ENCODE assay signal across 8 mouse cellular contexts in genomic region chr17:84074000-84074782, GRCm38 (mm10).
DNase-seq lines count a peak whose midpoint lies in the region; ATAC-seq and TF ChIP-seq lines count a peak whose summit lies in the region.

No protein-coding gene starts in this region.

- H3K4me1 ChIP-seq in forebrain, embryonic 10.5 days, result peaks cover 19% of the 10 kb centered on the region
- H3K4me1 ChIP-seq in forebrain, embryonic 15.5 days, result no peaks in the 10 kb centered on the region
- peaks cover 21% of the 10 kb centered on the region for H3K4me1 ChIP-seq in lung, embryonic 15.5 days
- H3K4me1 ChIP-seq in midbrain, embryonic 11.5 days (ENCODE audit: control insufficient read depth, insufficient read depth, low read length), result peaks cover 3% of the 10 kb centered on the region; the same call in 1 of the 2 replicates
- H3K4me1 ChIP-seq in forebrain, postnatal 0 days (ENCODE audit: insufficient read depth), result no peaks in the 10 kb centered on the region

- H3K27ac ChIP-seq in forebrain, embryonic 10.5 days, result 0 out of 2 replicates have a peak overlapping the region, but pooled peaks have one; percentile 44
- no peak overlapping the region for H3K27ac ChIP-seq in forebrain, embryonic 15.5 days (replicated peaks)
- peak overlapping the region; percentile 81 for H3K27ac ChIP-seq in lung, embryonic 15.5 days
- no peak overlapping the region for H3K27ac ChIP-seq in midbrain, embryonic 11.5 days (ENCODE audit: low read depth, low read length)
- no peak overlapping the region for H3K27ac ChIP-seq in forebrain, postnatal 0 days (ENCODE audit: low read depth, low read length)

- no peak for ATAC-seq in forebrain, embryonic 15.5 days (replicated peaks)
- peak; percentile 31 to 61; a peak in 2 of 4 replicates for ATAC-seq in hematopoietic stem cell, adult 5-6 weeks (replicated peaks in 1 of 2; ENCODE audit: insufficient read depth in 1 of 2, low FRiP score in 2 of 2, low TSS enrichment in 1 of 2, low read depth in 1 of 2, poor library complexity in 2 of 2, severe bottlenecking in 2 of 2)
- peak; percentile 62; the same call in 1 of the 2 replicates for ATAC-seq in lung, embryonic 15.5 days (ENCODE audit: borderline replicate concordance, extremely low read depth, low FRiP score, low TSS enrichment)
- no peak for ATAC-seq in midbrain, embryonic 11.5 days (ENCODE audit: low FRiP score)
- ATAC-seq in forebrain, postnatal 0 days, result no peak

- no peaks in the 10 kb centered on the region for H3K36me3 ChIP-seq in forebrain, embryonic 10.5 days (replicated peaks)
- H3K36me3 ChIP-seq in forebrain, embryonic 15.5 days, result no peaks in the 10 kb centered on the region
- no peaks in the 10 kb centered on the region for H3K36me3 ChIP-seq in lung, embryonic 15.5 days
- H3K36me3 ChIP-seq in midbrain, embryonic 11.5 days (ENCODE audit: control insufficient read depth, insufficient read depth, low read length), result no peaks in the 10 kb centered on the region
- H3K36me3 ChIP-seq in forebrain, postnatal 0 days (ENCODE audit: insufficient read depth), result no peaks in the 10 kb centered on the region

- no peaks in the 10 kb centered on the region for H3K9me3 ChIP-seq in forebrain, embryonic 10.5 days
- no peaks in the 10 kb centered on the region for H3K9me3 ChIP-seq in forebrain, embryonic 15.5 days
- H3K9me3 ChIP-seq in lung, embryonic 15.5 days, result no peaks in the 10 kb centered on the region
- H3K9me3 ChIP-seq in midbrain, embryonic 11.5 days (ENCODE audit: control insufficient read depth, low read length), result no peaks in the 10 kb centered on the region
- no peaks in the 10 kb centered on the region for H3K9me3 ChIP-seq in forebrain, postnatal 0 days (ENCODE audit: low read length)

- no peak overlapping the region for H3K4me3 ChIP-seq in forebrain, embryonic 10.5 days
- H3K4me3 ChIP-seq in forebrain, embryonic 15.5 days, result no peak overlapping the region
- no peak overlapping the region for H3K4me3 ChIP-seq in lung, embryonic 15.5 days
- H3K4me3 ChIP-seq in midbrain, embryonic 11.5 days (ENCODE audit: low read depth, low read length), result no peak overlapping the region
- H3K4me3 ChIP-seq in forebrain, postnatal 0 days (ENCODE audit: low read depth, low read length), result no peak overlapping the region

- WGBS in forebrain, embryonic 10.5 days, result 84% methylated on average over 10 of the region's 10 CpGs
- WGBS in forebrain, embryonic 15.5 days, result 86% methylated on average over 10 of the region's 10 CpGs
- WGBS in lung, embryonic 15.5 days, result 58% methylated on average over 10 of the region's 10 CpGs
- WGBS in midbrain, embryonic 11.5 days, result 89% methylated on average over 10 of the region's 10 CpGs
- 73% methylated on average over 10 of the region's 10 CpGs for WGBS in forebrain, postnatal 0 days

- no peaks in the 10 kb centered on the region for H3K27me3 ChIP-seq in forebrain, embryonic 10.5 days (ENCODE audit: poor library complexity, severe bottlenecking)
- H3K27me3 ChIP-seq in forebrain, embryonic 15.5 days, result no peaks in the 10 kb centered on the region
- no peaks in the 10 kb centered on the region for H3K27me3 ChIP-seq in lung, embryonic 15.5 days
- H3K27me3 ChIP-seq in midbrain, embryonic 11.5 days (ENCODE audit: control insufficient read depth, insufficient read depth, low read length), result no peaks in the 10 kb centered on the region
- H3K27me3 ChIP-seq in forebrain, postnatal 0 days (ENCODE audit: insufficient read depth, low read length), result no peaks in the 10 kb centered on the region

- H3K4me2 ChIP-seq in forebrain, embryonic 15.5 days (replicated peaks), result no peak overlapping the region
- H3K4me2 ChIP-seq in lung, embryonic 15.5 days, result no peak overlapping the region
- H3K4me2 ChIP-seq in midbrain, embryonic 11.5 days, result no peak overlapping the region
- H3K4me2 ChIP-seq in forebrain, postnatal 0 days (ENCODE audit: low read depth), result no peak overlapping the region

- no peak overlapping the region for H3K9ac ChIP-seq in forebrain, embryonic 15.5 days (replicated peaks)
- H3K9ac ChIP-seq in lung, embryonic 15.5 days, result no peak overlapping the region
- no peak overlapping the region for H3K9ac ChIP-seq in midbrain, embryonic 11.5 days (ENCODE audit: low read length)
- H3K9ac ChIP-seq in forebrain, postnatal 0 days, result no peak overlapping the region

- TF ChIP-seq CTCF in forebrain, postnatal 0 days (IDR thresholded peaks at IDR 0.05; ENCODE audit: low read depth), result no peak

- DNase-seq in forebrain, embryonic 10.5 days (ENCODE audit: extremely low spot score, low spot score), result no peak
- peak; percentile 93 for DNase-seq in 3T3-L1 (ENCODE audit: low read depth, low spot score)
- DNase-seq in right cerebral cortex, postnatal 4 days, result no peak
- no peak for DNase-seq in midbrain, embryonic 11.5 days (ENCODE audit: low spot score, missing footprints)
- no peak for DNase-seq in forebrain, postnatal 0 days

Comparison
In these comparisons a context has a peak if more than half of its experiments do, and no peak if none do; other contexts are left out.
1. H3K27ac ChIP-seq: peak in forebrain, embryonic 10.5 days (single experiment) and lung, embryonic 15.5 days (single experiment); none in forebrain, embryonic 15.5 days (single experiment), midbrain, embryonic 11.5 days (single experiment) and forebrain, postnatal 0 days (single experiment).
2. ATAC-seq: peak in hematopoietic stem cell, adult 5-6 weeks (2 of 2) and lung, embryonic 15.5 days (single experiment); none in forebrain, embryonic 15.5 days (single experiment), midbrain, embryonic 11.5 days (single experiment) and forebrain, postnatal 0 days (single experiment).